In genomic region chr13:35947354-35948000, GRCm38 (mm10) we compare ENCODE assay signal across 8 mouse cellular contexts. TPM values are rescaled to one million over a fixed set of nuclear protein-coding genes. Genes with fewer than 3 reads are reported as not detected.
DNase-seq lines count a peak whose midpoint lies in the region.

No protein-coding gene starts in this region.

- peak; percentile 31 for DNase-seq in 3134 (ENCODE audit: extremely low read depth, insufficient read length, low spot score)
- peak; percentile 73 for DNase-seq in ZHBTc4 (ENCODE audit: low read depth, low spot score)
- peak; percentile 76 to 82 for DNase-seq in cerebellum, postnatal 36 days
- DNase-seq in frontal cortex, postnatal 36 days (ENCODE audit: low spot score in 2 of 2) = peak; percentile 81 to 88
- DNase-seq in induced T-regulatory cell, adult 2 months (ENCODE audit: low read depth) = peak; percentile 78
- DNase-seq in limb, embryonic 10.5 days (ENCODE audit: low spot score) = peak; percentile 87
- peak; percentile 29 to 50 for DNase-seq in natural killer cell, adult 2 months (ENCODE audit: low spot score in 2 of 2)
- peak; percentile 60 to 89 for DNase-seq in spleen, postnatal 4 days (ENCODE audit: low spot score in 2 of 2)

- no peaks in the 10 kb centered on the region for H3K9me3 ChIP-seq in limb, embryonic 10.5 days (replicated peaks)

- no peak overlapping the region for H3K27ac ChIP-seq in limb, embryonic 10.5 days

- no peaks in the 10 kb centered on the region for H3K27me3 ChIP-seq in limb, embryonic 10.5 days (ENCODE audit: low read depth, poor library complexity, severe bottlenecking)

- no peaks in the 10 kb centered on the region for H3K4me1 ChIP-seq in limb, embryonic 10.5 days

- H3K4me3 ChIP-seq in limb, embryonic 10.5 days = no peak overlapping the region

- H3K36me3 ChIP-seq in limb, embryonic 10.5 days = no peaks in the 10 kb centered on the region

- 28% methylated on average over 14 of the region's 14 CpGs for WGBS in limb, embryonic 10.5 days

RNA-seq across cellular contexts. Expression of gene Ppp1r3g, which starts 11.2 kb away (rescaled TPM):
- polyA plus RNA-seq in limb, embryonic 10.5 days (2016; fragmentation: Nextera tagmentation; extraction: Ambion mirVana) = 1.4 and 1.6 TPM in 2 replicates

RNA-seq across cellular contexts. Expression of gene Rpp40, which starts 41.3 kb away (rescaled TPM):
- polyA plus RNA-seq in limb, embryonic 10.5 days (2016; fragmentation: Nextera tagmentation; extraction: Ambion mirVana) = 26.4 and 29.5 TPM in 2 replicates

Comparison
In these comparisons a context has a peak if more than half of its experiments do, and no peak if none do; other contexts are left out.
1. DNase-seq: peak in every context shown above with its lines; median percentile 87 in limb, embryonic 10.5 days; 84 in frontal cortex, postnatal 36 days; 79 in cerebellum, postnatal 36 days; 78 in induced T-regulatory cell, adult 2 months; 74 in spleen, postnatal 4 days; 73 in ZHBTc4; 40 in natural killer cell, adult 2 months; 31 in 3134.